Mouse (Mus musculus) embryo, embryonic 11 days (tissue): ENCODE results near the gene Rnf215.
"Not testable (repeated sequence)": the region's sequence is repeated elsewhere in the genome, so short reads cannot be mapped to it uniquely, and the experiment has no call there.

ENCODE experiments used
- DNase-seq: peaks from one replicate; pipeline ENCODE4 v3.0.0-alpha.2; 2015

Gene Rnf215

GRCm38 (mm10) chr11:4113970-4114369 lies 21.0 kb upstream of the Rnf215 start:
- no peak for DNase-seq

- not testable (repeated sequence) for DNase-seq
Observed at GRCm38 (mm10) chr11:4114541-4114940, 20.5 kb upstream of the Rnf215 start.

- DNase-seq: no peak
Observed at GRCm38 (mm10) chr11:4115407-4115806, 19.6 kb upstream of the Rnf215 start.

- DNase-seq: no peak
Observed at GRCm38 (mm10) chr11:4116458-4117141, 18.4 kb upstream of the Rnf215 start.

- DNase-seq: peak; percentile 17
Observed at GRCm38 (mm10) chr11:4117372-4118071, 17.5 kb upstream of the Rnf215 start.

- peak; percentile 84 for DNase-seq
Observed at GRCm38 (mm10) chr11:4118081-4118921, 16.7 kb upstream of the Rnf215 start.

- no peak for DNase-seq
Observed at GRCm38 (mm10) chr11:4119635-4120034, 15.4 kb upstream of the Rnf215 start.

- no peak for DNase-seq
Observed at GRCm38 (mm10) chr11:4121691-4122090, 13.3 kb upstream of the Rnf215 start.

- DNase-seq: no peak
Observed at GRCm38 (mm10) chr11:4122226-4122625, 12.8 kb upstream of the Rnf215 start.

- DNase-seq: no peak
Observed at GRCm38 (mm10) chr11:4122742-4123579, 12.0 kb upstream of the Rnf215 start, which contains the start of gene Sec14l2. TSS of gene Sec14l2 (minus strand) at chr11:4123415.

GRCm38 (mm10) chr11:4123922-4124321 lies 11.1 kb upstream of the Rnf215 start:
- peak; percentile 23 for DNase-seq

GRCm38 (mm10) chr11:4127059-4127458 lies 7.9 kb upstream of the Rnf215 start:
- no peak for DNase-seq

- DNase-seq: not testable (repeated sequence)
Observed at GRCm38 (mm10) chr11:4128461-4128860, 6.5 kb upstream of the Rnf215 start.

- peak; percentile 18 for DNase-seq
Observed at GRCm38 (mm10) chr11:4133450-4133849, 1.6 kb upstream of the Rnf215 start.

- DNase-seq: no peak
Observed at GRCm38 (mm10) chr11:4134400-4134799, 602 bp upstream of the Rnf215 start.

GRCm38 (mm10) chr11:4138964-4139363 lies 4.0 kb downstream of the Rnf215 start:
- DNase-seq: no peak

GRCm38 (mm10) chr11:4141505-4141904 lies 6.5 kb downstream of the Rnf215 start:
- DNase-seq: no peak

GRCm38 (mm10) chr11:4142352-4142751 lies 7.3 kb downstream of the Rnf215 start:
- DNase-seq: no peak

GRCm38 (mm10) chr11:4143281-4144062 lies 8.5 kb downstream of the Rnf215 start:
- DNase-seq: no peak

GRCm38 (mm10) chr11:4146381-4146780 lies 11.4 kb downstream of the Rnf215 start:
- DNase-seq: no peak

GRCm38 (mm10) chr11:4147098-4147497 lies 12.1 kb downstream of the Rnf215 start:
- no peak for DNase-seq

- DNase-seq: no peak
Observed at GRCm38 (mm10) chr11:4148120-4148519, 13.1 kb downstream of the Rnf215 start.
